Comparison of ENCODE assay signal across 8 mouse cellular contexts in genomic region chr9:41950991-41951451, GRCm38 (mm10).
DNase-seq lines count a peak whose midpoint lies in the region; ATAC-seq lines count a peak whose summit lies in the region.

No protein-coding gene starts in this region.

- H3K4me3 ChIP-seq in hindbrain, embryonic 14.5 days (replicated peaks; ENCODE audit: low read length): peak overlapping the region; percentile 34

- peak; percentile 93 for DNase-seq in Muller cell, postnatal 12 days (ENCODE audit: inconsistent ontology term)
- peak; percentile 68 for DNase-seq in cerebellum, adult 9-11 months
- peak; percentile 85 for DNase-seq in frontal cortex, postnatal 25 days (ENCODE audit: low spot score in 2 of 2)
- DNase-seq in hindbrain, embryonic 14.5 days (ENCODE audit: low spot score): peak; percentile 94
- peak; percentile 88 to 89 for DNase-seq in layer of hippocampus, postnatal 36 days
- DNase-seq in lung, postnatal 25 days (ENCODE audit: low spot score): peak; percentile 88
- DNase-seq in retina, adult 2 months (ENCODE audit: low read depth, low spot score): peak; percentile 30
- DNase-seq in thymus, postnatal 36 days: peak; percentile 81 to 88

- H3K4me1 ChIP-seq in hindbrain, embryonic 14.5 days (replicated peaks; ENCODE audit: control insufficient read depth, insufficient read depth, low read length): peaks cover 40% of the 10 kb centered on the region

- peak overlapping the region; percentile 62 for H3K4me2 ChIP-seq in hindbrain, embryonic 14.5 days (replicated peaks)

- H3K27me3 ChIP-seq in hindbrain, embryonic 14.5 days (ENCODE audit: control insufficient read depth, insufficient read depth, low read length): no peaks in the 10 kb centered on the region

- H3K27ac ChIP-seq in hindbrain, embryonic 14.5 days: peak overlapping the region; percentile 97

- H3K9me3 ChIP-seq in hindbrain, embryonic 14.5 days (ENCODE audit: control insufficient read depth, low read length): no peaks in the 10 kb centered on the region

- under 1% methylated on average over 21 of the region's 21 CpGs for WGBS in hindbrain, embryonic 14.5 days

- H3K9ac ChIP-seq in hindbrain, embryonic 14.5 days: peak overlapping the region; percentile 71

- ATAC-seq in hindbrain, embryonic 14.5 days (ENCODE audit: low FRiP score): peak; percentile 83

- H3K36me3 ChIP-seq in hindbrain, embryonic 14.5 days (replicated peaks; ENCODE audit: control insufficient read depth, insufficient read depth): no peaks in the 10 kb centered on the region

Comparison
In these comparisons a context has a peak if more than half of its experiments do, and no peak if none do; other contexts are left out.
1. Peak in every context shown above with its lines: DNase-seq, ATAC-seq, H3K4me3 ChIP-seq and H3K27ac ChIP-seq.
2. DNase-seq: peak in every context shown above with its lines; median percentile 94 in hindbrain, embryonic 14.5 days; 93 in Muller cell, postnatal 12 days; 88 in layer of hippocampus, postnatal 36 days; 88 in lung, postnatal 25 days; 85 in frontal cortex, postnatal 25 days; 84 in thymus, postnatal 36 days; 68 in cerebellum, adult 9-11 months; 30 in retina, adult 2 months.